Mouse (Mus musculus) lung, embryonic 15.5 days (tissue): ENCODE results near the gene Chd2. TPM values are rescaled to one million over a fixed set of nuclear protein-coding genes. Genes with fewer than 3 reads are reported as not detected.

Experiments used
- ATAC-seq: fragments of 200-750 bp; cut with Nextera tagmentation; 2 replicates; pipeline ENCODE4 v1.8.0; 2017; ENCODE audit warnings: moderate number of reproducible peaks, borderline replicate concordance; ENCODE audit not compliant: low FRiP score, low TSS enrichment; ENCODE audit errors: extremely low read depth
- H3K27ac ChIP-seq: fragments of 300-500 bp; sonication (generic); 2 replicates; pipeline ENCODE4 v1.5.1; 2015; ENCODE audit warnings: moderate library complexity, mild to moderate bottlenecking, inconsistent platforms
- H3K27me3 ChIP-seq: fragments of 300-500 bp; sonication (generic); 2 replicates; pipeline ENCODE4 v1.6.1; 2015; ENCODE audit warnings: inconsistent platforms
- H3K36me3 ChIP-seq: fragments of 300-500 bp; sonication (generic); 2 replicates; pipeline ENCODE4 v1.6.1; 2015; ENCODE audit warnings: inconsistent platforms
- H3K4me1 ChIP-seq: fragments of 300-500 bp; sonication (generic); 2 replicates; pipeline ENCODE4 v1.6.1; 2015; ENCODE audit warnings: inconsistent platforms
- H3K4me2 ChIP-seq: fragments of 300-500 bp; sonication (generic); 2 replicates; pipeline ENCODE4 v1.6.1; 2015; ENCODE audit warnings: inconsistent platforms, mild to moderate bottlenecking, moderate library complexity
- H3K4me3 ChIP-seq: fragments of 300-500 bp; sonication (generic); 2 replicates; pipeline ENCODE4 v1.5.1; 2015; ENCODE audit warnings: mild to moderate bottlenecking, inconsistent platforms
- H3K9ac ChIP-seq: fragments of 300-500 bp; sonication (generic); 2 replicates; pipeline ENCODE4 v1.6.1; 2015; ENCODE audit warnings: inconsistent platforms
- H3K9me3 ChIP-seq: fragments of 300-500 bp; sonication (generic); 2 replicates; pipeline ENCODE4 v1.6.1; 2016; ENCODE audit warnings: inconsistent platforms
- WGBS: fragments of 180-500 bp; shearing (Covaris S2); methylation state at CpG from one replicate; pipeline ENCODE4 v1.1.7; 2015; 5-methylcytosine and 5-hydroxymethylcytosine counted together
- polyA plus RNA-seq: library from polyadenylated mRNA; unstranded; fragments of >200 nt; fragmentation: Nextera tagmentation; extraction: Ambion mirVana; gene quantifications from 2 replicates; pipeline ENCODE4 v1.2.1, GENCODE M21; 2015

The Chd2 gene
- polyA plus RNA-seq, 1 experiment from 2014 or later = 59.0 TPM

- no peak overlapping the region for H3K9ac ChIP-seq
- no peak overlapping the region for H3K4me2 ChIP-seq
- no peaks in the 10 kb centered on the region for H3K27me3 ChIP-seq
- H3K9me3 ChIP-seq = no peaks in the 10 kb centered on the region
- 88% methylated on average over 3 of the region's 3 CpGs for WGBS
- ATAC-seq = no peak
- H3K4me1 ChIP-seq = no peaks in the 10 kb centered on the region
- H3K27ac ChIP-seq = no peak overlapping the region
- peaks cover 96% of the 10 kb centered on the region for H3K36me3 ChIP-seq
- no peak overlapping the region for H3K4me3 ChIP-seq
These were observed 89.3 kb downstream of the Chd2 start for GRCm38 (mm10) chr7:73452187-73452808.

GRCm38 (mm10) chr7:73451594-73451993 lies 90.0 kb downstream of the Chd2 start:
- 92% methylated on average over 4 of the region's 4 CpGs for WGBS
- no peak overlapping the region for H3K27ac ChIP-seq
- peaks cover 95% of the 10 kb centered on the region for H3K36me3 ChIP-seq
- no peak overlapping the region for H3K4me2 ChIP-seq
- H3K9me3 ChIP-seq = no peaks in the 10 kb centered on the region
- H3K4me3 ChIP-seq = no peak overlapping the region
- H3K9ac ChIP-seq = no peak overlapping the region
- H3K27me3 ChIP-seq = no peaks in the 10 kb centered on the region
- no peak for ATAC-seq
- no peaks in the 10 kb centered on the region for H3K4me1 ChIP-seq

GRCm38 (mm10) chr7:73442246-73442645 lies 99.4 kb downstream of the Chd2 start:
- H3K9me3 ChIP-seq = no peaks in the 10 kb centered on the region
- 90% methylated on average over 4 of the region's 4 CpGs for WGBS
- no peak overlapping the region for H3K27ac ChIP-seq
- no peak overlapping the region for H3K9ac ChIP-seq
- H3K4me2 ChIP-seq = no peak overlapping the region
- no peak for ATAC-seq
- no peaks in the 10 kb centered on the region for H3K4me1 ChIP-seq
- H3K4me3 ChIP-seq = no peak overlapping the region
- peaks cover 95% of the 10 kb centered on the region for H3K36me3 ChIP-seq
- no peaks in the 10 kb centered on the region for H3K27me3 ChIP-seq

- no peak for ATAC-seq
- no peaks in the 10 kb centered on the region for H3K9me3 ChIP-seq
These were observed 99.8 kb downstream of the Chd2 start for GRCm38 (mm10) chr7:73441802-73442201.

GRCm38 (mm10) chr7:73435685-73436084 lies 105.9 kb downstream of the Chd2 start:
- H3K27ac ChIP-seq = no peak overlapping the region
- H3K4me1 ChIP-seq = no peaks in the 10 kb centered on the region
- no peak overlapping the region for H3K9ac ChIP-seq
- H3K27me3 ChIP-seq = no peaks in the 10 kb centered on the region
- WGBS = 75% methylated on average over 12 of the region's 12 CpGs
- H3K9me3 ChIP-seq = no peaks in the 10 kb centered on the region
- H3K36me3 ChIP-seq = peaks cover 82% of the 10 kb centered on the region
- H3K4me3 ChIP-seq = no peak overlapping the region
- no peak overlapping the region for H3K4me2 ChIP-seq
- ATAC-seq = no peak

More at GRCm38 (mm10) chr7:73441802-73442201, 99.8 kb downstream of the Chd2 start:
- H3K4me3 ChIP-seq = no peak overlapping the region
- H3K36me3 ChIP-seq = peaks cover 95% of the 10 kb centered on the region
- H3K4me1 ChIP-seq = no peaks in the 10 kb centered on the region
- H3K27ac ChIP-seq = no peak overlapping the region
- no peaks in the 10 kb centered on the region for H3K27me3 ChIP-seq
- H3K9ac ChIP-seq = no peak overlapping the region
- WGBS = 93% methylated on average over 3 of the region's 3 CpGs
- no peak overlapping the region for H3K4me2 ChIP-seq

GRCm38 (mm10) chr7:73434336-73434677 lies 107.3 kb downstream of the Chd2 start:
- Histone ChIP-seq H3K27me3 (no peaks in the 10 kb centered on the region), H3K9ac (no peak overlapping the region), H3K4me3 (no peak overlapping the region), H3K4me2 (no peak overlapping the region), H3K4me1 (no peaks in the 10 kb centered on the region), H3K9me3 (no peaks in the 10 kb centered on the region), H3K36me3 (peaks cover 82% of the 10 kb centered on the region), H3K27ac (no peak overlapping the region)
- WGBS = 85% methylated on average over 2 of the region's 2 CpGs
- no peak for ATAC-seq

GRCm38 (mm10) chr7:73433637-73434335 lies 107.8 kb downstream of the Chd2 start:
- Histone ChIP-seq H3K36me3 (peaks cover 82% of the 10 kb centered on the region), H3K27me3 (no peaks in the 10 kb centered on the region), H3K4me2 (no peak overlapping the region), H3K4me3 (no peak overlapping the region), H3K27ac (no peak overlapping the region), H3K9me3 (no peaks in the 10 kb centered on the region), H3K9ac (no peak overlapping the region), H3K4me1 (no peaks in the 10 kb centered on the region)
- ATAC-seq = no peak
- 83% methylated on average over 6 of the region's 6 CpGs for WGBS

- H3K27me3 ChIP-seq = no peaks in the 10 kb centered on the region
- H3K4me2 ChIP-seq = no peak overlapping the region
- H3K36me3 ChIP-seq = peaks cover 51% of the 10 kb centered on the region
- no peak overlapping the region for H3K27ac ChIP-seq
- ATAC-seq = no peak
- H3K4me3 ChIP-seq = no peak overlapping the region
- H3K9me3 ChIP-seq = no peaks in the 10 kb centered on the region
- H3K9ac ChIP-seq = no peak overlapping the region
- 75% methylated on average over 3 of the region's 3 CpGs for WGBS
- H3K4me1 ChIP-seq = peaks cover 12% of the 10 kb centered on the region
These were observed 113.1 kb downstream of the Chd2 start for GRCm38 (mm10) chr7:73428525-73428924.

GRCm38 (mm10) chr7:73427794-73428193 lies 113.8 kb downstream of the Chd2 start:
- WGBS = 94% methylated on average over 6 of the region's 6 CpGs
- no peak overlapping the region for H3K4me3 ChIP-seq
- H3K4me1 ChIP-seq = peaks cover 13% of the 10 kb centered on the region
- no peaks in the 10 kb centered on the region for H3K27me3 ChIP-seq
- no peak overlapping the region for H3K4me2 ChIP-seq
- no peak for ATAC-seq
- peaks cover 44% of the 10 kb centered on the region for H3K36me3 ChIP-seq
- H3K27ac ChIP-seq = no peak overlapping the region
- no peak overlapping the region for H3K9ac ChIP-seq
- H3K9me3 ChIP-seq = no peaks in the 10 kb centered on the region

GRCm38 (mm10) chr7:73426752-73427386 lies 114.8 kb downstream of the Chd2 start:
- no peak overlapping the region for H3K4me2 ChIP-seq
- 73% methylated on average over 8 of the region's 8 CpGs for WGBS

GRCm38 (mm10) chr7:73426235-73426634 lies 115.4 kb downstream of the Chd2 start:
- Histone ChIP-seq H3K9me3 (no peaks in the 10 kb centered on the region), H3K36me3 (peaks cover 39% of the 10 kb centered on the region), H3K4me2 (no peak overlapping the region), H3K4me1 (peaks cover 24% of the 10 kb centered on the region), H3K27me3 (no peaks in the 10 kb centered on the region), H3K27ac (no peak overlapping the region), H3K4me3 (no peak overlapping the region), H3K9ac (no peak overlapping the region)
- WGBS = 58% methylated on average over 3 of the region's 3 CpGs
- ATAC-seq = no peak

More at GRCm38 (mm10) chr7:73426752-73427386, 114.8 kb downstream of the Chd2 start:
- no peak overlapping the region for H3K9ac ChIP-seq
- H3K4me3 ChIP-seq = no peak overlapping the region
- H3K27ac ChIP-seq = no peak overlapping the region
- peaks cover 18% of the 10 kb centered on the region for H3K4me1 ChIP-seq
- no peak for ATAC-seq
- no peaks in the 10 kb centered on the region for H3K9me3 ChIP-seq
- H3K27me3 ChIP-seq = no peaks in the 10 kb centered on the region
- peaks cover 42% of the 10 kb centered on the region for H3K36me3 ChIP-seq

- 87% methylated on average over 7 of the region's 7 CpGs for WGBS
- Histone ChIP-seq H3K36me3 (peaks cover 37% of the 10 kb centered on the region), H3K9ac (no peak overlapping the region), H3K4me1 (peaks cover 28% of the 10 kb centered on the region), H3K4me3 (no peak overlapping the region), H3K9me3 (no peaks in the 10 kb centered on the region), H3K4me2 (no peak overlapping the region), H3K27ac (no peak overlapping the region), H3K27me3 (no peaks in the 10 kb centered on the region)
- no peak for ATAC-seq
These were observed 116.2 kb downstream of the Chd2 start for GRCm38 (mm10) chr7:73425451-73425850.
